Mouse (Mus musculus) Patski (cell line): Measurements from ENCODE around the gene Dnaja4. TPM values are rescaled to one million over a fixed set of nuclear protein-coding genes. Genes with fewer than 3 reads are reported as not detected.
A peak's percentile ranks its signal among the peaks of the same experiment; 100 is the strongest.
"Not testable (repeated sequence)": the region's sequence is repeated elsewhere in the genome, so short reads cannot be mapped to it uniquely, and the experiment has no call there.

ENCODE experiments used
- ATAC-seq: fragments of 100-300 bp; one replicate; pipeline ENCODE4 v1.8.0; 2021
- CTCF ChIA-PET: fragments of 350-600 bp; sonication (Branson Sonifier 250); formaldehyde crosslinking; loops from one replicate; lab custom pipeline; 2022; ENCODE audit warnings: inconsistent platforms; lab: Charles Lee
- POLR2A ChIA-PET: fragments of 350-600 bp; sonication (Branson Sonifier 250); formaldehyde crosslinking; loops from one replicate; lab custom pipeline; 2022; ENCODE audit warnings: antibody characterized with exemption, inconsistent platforms; lab: Charles Lee
- DNase-seq: peaks from one replicate; pipeline ENCODE4 v3.0.0-alpha.2; 2011; ENCODE audit warnings: low read depth, low spot score
- H3K27me3 ChIP-seq: fragments of 371-371 bp; one replicate; pipeline ENCODE4 v1.5.1; 2021
- CTCF ChIP-seq: fragments of 100-300 bp; IDR thresholded peaks from one replicate; pipeline ENCODE4 v1.5.1; 2021
- in situ Hi-C: fragments of 300-500 bp; cut with MboI; formaldehyde crosslinking; loops from 3 replicates; pipeline ENCODE4 v1.11.1; 2018; ENCODE audit warnings: low pct_unique_long_range_greater_than_20kb, mixed read lengths
- polyA plus RNA-seq: library from polyadenylated mRNA; unstranded; gene quantifications from one replicate; pipeline ENCODE4 v1.2.3, GENCODE M21; 2021

The Dnaja4 gene
- polyA plus RNA-seq, 1 experiment from 2014 or later: 19.6 TPM

- ATAC-seq (no peak), DNase-seq (no peak)
- ChIA-PET POLR2A (interaction anchor here (1.0 kb wide), 1 partner anchor 27 kb away, joined by 3 read pairs; the partner anchor contains the start of gene Dnaja4), CTCF (interaction anchor here (1.4 kb wide), 1 partner anchor 58 kb away, joined by 4 read pairs; no protein-coding TSS in a partner anchor)
- TF ChIP-seq CTCF: no peak
- in situ Hi-C loops: loop anchor here (5.0 to 10.0 kb wide), 2 partner anchors 55 to 237 kb away; no protein-coding TSS in a partner anchor
- H3K27me3 ChIP-seq: no peaks in the 10 kb centered on the region
Observed at GRCm38 (mm10) chr9:54671962-54672361, 26.7 kb upstream of the Dnaja4 start.

- no peaks in the 10 kb centered on the region for H3K27me3 ChIP-seq
- no peak for ATAC-seq
- no peak for DNase-seq
- no peak for TF ChIP-seq CTCF
- ChIA-PET CTCF (interaction anchor here (1.3 kb wide), 1 partner anchor 49 kb away, joined by 4 read pairs; no protein-coding TSS in a partner anchor), POLR2A (interaction anchor here (0.5 kb wide), 1 partner anchor 20 kb away, joined by 4 read pairs; no protein-coding TSS in a partner anchor)
- in situ Hi-C loops: loop anchor here (5.0 to 10.0 kb wide), 2 partner anchors 57 to 239 kb away; no protein-coding TSS in a partner anchor
Observed at GRCm38 (mm10) chr9:54673887-54674286, 24.8 kb upstream of the Dnaja4 start.

- DNase-seq (no peak), ATAC-seq (peak; percentile 61)
- CTCF ChIA-PET: interaction anchor here (0.6 to 3.3 kb wide), 20 partner anchors 8 to 230 kb away, joined by 3 to 40 read pairs (median 5); partner anchors contain the start of gene Acsbg1
- TF ChIP-seq CTCF: peak; percentile 90
- in situ Hi-C loops: loop anchor here (10.0 kb wide), 1 partner anchor 242 kb away; no protein-coding TSS in a partner anchor
- no peaks in the 10 kb centered on the region for H3K27me3 ChIP-seq
- POLR2A ChIA-PET: no interaction called here
Observed at GRCm38 (mm10) chr9:54676531-54676986, 22.1 kb upstream of the Dnaja4 start.

GRCm38 (mm10) chr9:54682846-54683245, 15.8 kb upstream of the Dnaja4 start:
- in situ Hi-C loops: no loop called here
- POLR2A ChIA-PET: interaction anchor here (0.6 kb wide), 1 partner anchor 75 kb away, joined by 3 read pairs; no protein-coding TSS in a partner anchor
- DNase-seq (no peak), ATAC-seq (no peak)
- CTCF ChIA-PET: interaction anchor here (1.0 kb wide), 1 partner anchor 70 kb away, joined by 3 read pairs; no protein-coding TSS in a partner anchor
- no peaks in the 10 kb centered on the region for H3K27me3 ChIP-seq
- no peak for TF ChIP-seq CTCF

- TF ChIP-seq CTCF: no peak
- H3K27me3 ChIP-seq: peaks cover 3% of the 10 kb centered on the region
- no peak for ATAC-seq
- ChIA-PET CTCF (no interaction called here), POLR2A (no interaction called here)
- DNase-seq: no peak
- in situ Hi-C loops: no loop called here
Observed at GRCm38 (mm10) chr9:54683814-54684605, 14.7 kb upstream of the Dnaja4 start.

DNA sequence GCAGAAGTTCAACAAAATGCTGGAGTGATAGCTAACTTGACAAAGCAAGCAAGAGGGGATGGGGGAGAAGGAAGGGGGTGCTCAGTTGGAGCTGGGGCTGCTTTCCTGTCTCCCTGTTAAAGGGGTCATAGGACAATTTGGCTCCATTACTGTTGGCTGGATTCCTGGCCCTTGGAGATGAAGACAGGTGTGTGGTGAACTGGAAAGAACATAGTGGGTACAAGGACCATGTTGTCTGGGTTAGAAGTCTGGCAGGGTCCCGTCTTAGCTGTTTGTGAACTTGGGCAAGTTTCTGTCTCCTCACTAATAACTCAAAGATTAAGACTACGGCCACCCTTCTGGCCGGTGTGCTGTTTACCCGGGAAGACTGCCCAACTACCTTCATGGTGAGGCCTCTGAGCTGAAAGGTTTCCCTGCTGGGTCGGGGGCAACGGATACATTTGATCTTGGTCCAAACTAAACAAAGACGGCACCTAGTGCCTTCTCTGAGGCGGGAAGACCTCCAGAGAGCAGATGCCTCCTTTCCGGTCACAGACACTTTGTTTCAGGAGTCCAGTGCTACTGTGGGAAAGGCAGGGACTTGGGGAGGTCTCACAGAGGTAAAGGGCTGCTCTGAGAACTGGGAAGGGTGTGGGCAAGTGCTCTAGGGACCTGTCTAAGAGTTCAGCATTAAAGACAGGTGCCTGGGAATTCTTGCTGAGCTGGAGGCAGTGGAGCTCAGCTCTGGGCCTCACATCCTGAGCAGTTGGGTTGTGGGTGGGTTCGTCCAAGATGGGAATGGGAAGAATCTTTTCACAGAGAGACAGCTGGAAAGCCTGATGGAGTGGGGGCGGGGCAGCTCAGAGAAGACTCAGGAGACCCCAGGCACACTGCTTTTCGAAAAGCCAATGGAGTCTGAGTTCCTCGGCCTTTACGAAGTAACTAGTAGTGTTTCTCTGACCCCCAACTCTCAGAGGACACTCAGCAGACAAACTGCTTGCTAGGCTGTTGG, 11.1 kb upstream of the Dnaja4 start:
- in situ Hi-C loops: no loop called here
- ChIA-PET POLR2A (interaction anchor here (0.6 kb wide), 1 partner anchor 63 kb away, joined by 3 read pairs; no protein-coding TSS in a partner anchor), CTCF (interaction anchor here (1.0 to 1.1 kb wide), 2 partner anchors 11 to 23 kb away, joined by 3 to 4 read pairs; no protein-coding TSS in a partner anchor)
- TF ChIP-seq CTCF: no peak
- DNase-seq (no peak), ATAC-seq (no peak)
- peaks cover 13% of the 10 kb centered on the region for H3K27me3 ChIP-seq

DNA sequence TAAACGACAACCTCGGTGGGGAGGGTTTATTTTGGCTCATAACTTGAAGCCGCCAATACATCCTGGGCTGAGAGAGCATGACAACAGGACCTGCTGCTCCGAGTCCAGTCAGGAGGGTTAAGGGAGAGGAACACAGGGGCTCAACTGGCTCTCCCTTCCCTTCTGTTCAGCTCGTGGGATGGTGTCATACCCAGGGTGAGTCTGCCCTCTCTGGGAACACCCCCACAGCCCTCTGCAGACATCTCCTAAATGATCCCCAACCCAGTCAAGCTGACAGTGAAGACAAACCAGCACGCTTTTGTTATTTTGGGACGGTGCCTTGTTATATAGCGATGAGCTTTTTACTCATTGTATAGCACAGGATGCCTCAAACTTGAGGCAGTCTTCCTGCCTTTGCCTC, 9.2 kb upstream of the Dnaja4 start:
- CTCF ChIA-PET: no interaction called here
- no peak for TF ChIP-seq CTCF
- DNase-seq: no peak
- in situ Hi-C loops: no loop called here
- POLR2A ChIA-PET: no interaction called here
- peaks cover 22% of the 10 kb centered on the region for H3K27me3 ChIP-seq
- ATAC-seq: no peak

DNA sequence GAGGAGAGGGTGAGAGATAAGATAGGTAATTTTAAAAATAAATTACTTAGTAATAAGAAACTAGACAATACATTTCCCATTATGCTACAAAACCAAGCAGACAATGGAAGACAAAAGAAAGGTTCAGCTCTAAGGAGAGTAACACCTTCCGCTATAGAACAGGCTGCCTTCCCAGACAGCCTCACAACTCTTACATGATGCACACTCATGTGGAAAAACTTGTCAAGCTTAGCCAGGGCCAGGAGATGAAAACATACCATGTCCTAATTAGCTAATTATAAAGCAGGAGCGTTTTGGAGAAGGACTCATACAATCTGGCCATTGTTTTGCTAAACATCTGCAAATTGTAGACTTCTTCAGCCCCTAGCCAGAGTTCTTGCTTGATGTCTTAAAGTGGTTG, 8.0 kb upstream of the Dnaja4 start:
- POLR2A ChIA-PET, ATAC-seq, CTCF ChIA-PET, DNase-seq, in situ Hi-C loops: not testable (repeated sequence)
- peaks cover 22% of the 10 kb centered on the region for H3K27me3 ChIP-seq

DNA sequence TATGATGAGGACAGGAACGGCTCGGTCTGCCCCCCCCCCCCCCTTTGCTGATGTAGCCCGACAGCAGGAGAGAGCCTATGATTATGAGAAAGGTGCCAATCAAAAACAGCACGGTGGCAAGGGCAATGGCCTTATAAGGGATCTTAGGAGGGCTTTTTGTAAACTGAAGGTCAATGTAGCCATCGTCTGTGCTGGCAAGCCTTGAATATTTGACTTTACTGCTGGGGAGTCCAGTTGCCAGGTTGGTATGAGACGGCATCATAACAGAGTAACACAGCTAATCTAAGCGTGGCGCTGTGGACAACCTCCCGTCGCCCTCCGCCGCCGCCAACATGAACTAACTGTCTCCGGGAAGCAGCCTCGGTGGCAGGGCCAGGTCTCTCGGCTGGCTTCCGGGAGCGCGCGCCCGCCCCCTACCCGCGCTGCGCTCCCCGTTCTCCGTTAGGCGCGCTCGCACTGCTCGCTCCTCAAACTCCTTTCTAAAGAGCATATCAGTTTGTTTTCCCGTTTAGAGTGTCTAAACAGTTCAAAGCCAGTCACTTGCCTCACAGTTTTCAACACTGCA, 7.3 kb upstream of the Dnaja4 start:
- ATAC-seq, DNase-seq, in situ Hi-C loops, CTCF ChIA-PET: not testable (repeated sequence)
- POLR2A ChIA-PET: interaction anchor here (0.6 kb wide), 1 partner anchor 680 kb away, joined by 3 read pairs; no protein-coding TSS in a partner anchor
- peaks cover 22% of the 10 kb centered on the region for H3K27me3 ChIP-seq
